Mouse (Mus musculus) CH12.LX (cell line): ENCODE results near the gene Trim56. TPM values are rescaled to one million over a fixed set of nuclear protein-coding genes. Genes with fewer than 3 reads are reported as not detected.

Experiments
- DNase-seq: peaks from one replicate; pipeline ENCODE4 v3.0.0-alpha.2; 2013; ENCODE audit errors: extremely low read depth
- H3K27ac ChIP-seq: 2 replicates; pipeline ENCODE4 v1.5.1; 2012; ENCODE audit warnings: low read depth, mild to moderate bottlenecking, control low read depth, moderate library complexity; ENCODE audit not compliant: insufficient read depth
- H3K27me3 ChIP-seq: replicated peaks from 2 replicates; pipeline ENCODE3; 2012; ENCODE audit warnings: inconsistent platforms
- H3K36me3 ChIP-seq, 2 experiments: replicated peaks in 1 of 2; 2 replicates each; pipeline versions ENCODE3 to v1.6.1; 2012; ENCODE audit warnings: inconsistent platforms in 1 of 2, low read length in 1 of 2, mild to moderate bottlenecking in 1 of 2, mixed read lengths in 1 of 2, moderate library complexity in 1 of 2; ENCODE audit not compliant: control insufficient read depth in 1 of 2, insufficient read depth in 1 of 2
- H3K4me1 ChIP-seq, 2 experiments: 2 replicates each; pipeline ENCODE4 v1.6.1; 2012; ENCODE audit warnings: inconsistent platforms in 1 of 2, moderate library complexity in 1 of 2; ENCODE audit not compliant: insufficient read depth in 2 of 2, control insufficient read depth in 1 of 2
- H3K4me2 ChIP-seq: 2 replicates; pipeline ENCODE4 v1.6.1; 2012; ENCODE audit warnings: low read depth, mild to moderate bottlenecking, control low read depth; ENCODE audit not compliant: poor library complexity, insufficient read depth, severe bottlenecking
- H3K4me3 ChIP-seq, 3 experiments: fragments of 150-350 bp in 1 of 3; sonication (generic) in 1 of 3; replicated peaks in 1 of 3; 2 replicates each; pipeline versions ENCODE3 to v1.5.1; 2011 to 2012; ENCODE audit warnings: low read depth in 2 of 3, low read length in 2 of 3, mild to moderate bottlenecking in 2 of 3, moderate library complexity in 2 of 3, control low read depth in 1 of 3, improper control_type of control experiment in 1 of 3, inconsistent platforms in 1 of 3, mixed read lengths in 1 of 3; ENCODE audit not compliant: poor library complexity in 1 of 3
- H3K79me2 ChIP-seq: replicated peaks from 2 replicates; pipeline ENCODE4 v1.6.1; 2012; ENCODE audit warnings: mild to moderate bottlenecking, moderate library complexity; ENCODE audit not compliant: control insufficient read depth, poor library complexity, insufficient read depth, severe bottlenecking; ENCODE audit errors: extremely low read depth
- H3K9ac ChIP-seq: 2 replicates; pipeline ENCODE4 v1.6.1; 2012; ENCODE audit warnings: low read depth, mild to moderate bottlenecking, control low read depth, moderate library complexity; ENCODE audit not compliant: insufficient read depth
- H3K9me3 ChIP-seq: replicated peaks from 2 replicates; pipeline ENCODE3; 2012; ENCODE audit warnings: low read length, inconsistent platforms, mixed read lengths
- BHLHE40 ChIP-seq: IDR thresholded peaks from 2 replicates; pipeline ENCODE4 v1.6.1; 2011; ENCODE audit warnings: mild to moderate bottlenecking, low read depth, low read length, improper control_type of control experiment
- CHD2 ChIP-seq: IDR thresholded peaks from 2 replicates; pipeline ENCODE4 v1.6.1; 2011; ENCODE audit warnings: low read length, improper control_type of control experiment
- CTCF ChIP-seq, 2 experiments: IDR thresholded peaks in 1 of 2; conservative IDR thresholded peaks in 1 of 2; 2 replicates each; pipeline ENCODE4 v1.5.1; 2011 to 2012; ENCODE audit warnings: low read depth in 2 of 2, low read length in 2 of 2, improper control_type of control experiment in 1 of 2, inconsistent platforms in 1 of 2, mild to moderate bottlenecking in 1 of 2, moderate library complexity in 1 of 2
- E2F4 ChIP-seq: IDR thresholded peaks from 2 replicates; pipeline ENCODE4 v1.6.1; 2011; ENCODE audit warnings: low read depth, low read length, improper control_type of control experiment; ENCODE audit not compliant: insufficient replicate concordance
- ELF1 ChIP-seq: IDR thresholded peaks from 2 replicates; pipeline ENCODE4 v1.6.1; 2014; ENCODE audit warnings: low read depth, mild to moderate bottlenecking, inconsistent platforms, low read length, improper control_type of control experiment
- EP300 ChIP-seq: IDR thresholded peaks from 2 replicates; pipeline ENCODE4 v1.6.1; 2011; ENCODE audit warnings: low read length, improper control_type of control experiment
- ETS1 ChIP-seq: conservative IDR thresholded peaks from 2 replicates; pipeline ENCODE4 v1.6.1; 2012; ENCODE audit warnings: low read depth, mild to moderate bottlenecking, inconsistent platforms, low read length, improper control_type of control experiment, moderate library complexity
- JUN ChIP-seq: IDR thresholded peaks from 2 replicates; pipeline ENCODE4 v1.6.1; 2011; ENCODE audit warnings: low read depth, mild to moderate bottlenecking, low read length, improper control_type of control experiment, moderate library complexity; ENCODE audit not compliant: insufficient read depth
- KAT2A ChIP-seq: IDR thresholded peaks from 2 replicates; pipeline ENCODE4 v1.6.1; 2012; ENCODE audit warnings: low read length, improper control_type of control experiment, inconsistent platforms; ENCODE audit not compliant: insufficient replicate concordance
- MAX ChIP-seq: IDR thresholded peaks from 2 replicates; pipeline ENCODE4 v1.6.1; 2011; ENCODE audit warnings: low read length, improper control_type of control experiment
- MAZ ChIP-seq: IDR thresholded peaks from 2 replicates; pipeline ENCODE4 v1.6.1; 2012; ENCODE audit warnings: low read depth, mild to moderate bottlenecking, inconsistent platforms, low read length, improper control_type of control experiment, moderate library complexity
- MXI1 ChIP-seq: IDR thresholded peaks from 2 replicates; pipeline ENCODE4 v1.6.1; 2011; ENCODE audit warnings: mild to moderate bottlenecking, low read depth, low read length, improper control_type of control experiment
- MYC ChIP-seq: IDR thresholded peaks from 2 replicates; pipeline ENCODE4 v1.6.1; 2011; ENCODE audit warnings: low read depth, mild to moderate bottlenecking, improper control_type of control experiment, low read length
- NELFE ChIP-seq: IDR thresholded peaks from 2 replicates; pipeline ENCODE4 v1.6.1; 2011; ENCODE audit warnings: low read depth, low read length, improper control_type of control experiment
- POLR2AphosphoS2 ChIP-seq: IDR thresholded peaks from 2 replicates; pipeline ENCODE4 v1.6.1; 2011; ENCODE audit warnings: low read depth, low read length, improper control_type of control experiment
- RCOR1 ChIP-seq: conservative IDR thresholded peaks from 2 replicates; pipeline ENCODE4 v1.6.1; 2012; ENCODE audit warnings: low read depth, mild to moderate bottlenecking, inconsistent platforms, low read length, improper control_type of control experiment
- SMC3 ChIP-seq: IDR thresholded peaks from 2 replicates; pipeline ENCODE4 v1.6.1; 2011; ENCODE audit warnings: low read depth, low read length, improper control_type of control experiment
- TCF12 ChIP-seq: IDR thresholded peaks from 2 replicates; pipeline ENCODE4 v1.6.1; 2014; ENCODE audit warnings: low read depth, mild to moderate bottlenecking, inconsistent platforms, low read length, improper control_type of control experiment
- USF1 ChIP-seq: IDR thresholded peaks from 2 replicates; pipeline ENCODE4 v1.6.1; 2014; ENCODE audit warnings: low read depth, mild to moderate bottlenecking, inconsistent platforms, low read length, improper control_type of control experiment
- ZKSCAN1 ChIP-seq: IDR thresholded peaks from 2 replicates; pipeline ENCODE4 v1.6.1; 2012; ENCODE audit warnings: low read depth, inconsistent platforms, low read length, improper control_type of control experiment, borderline replicate concordance
- dilution Hi-C: fragments of 300-500 bp; cut with MboI; formaldehyde crosslinking; loops from 2 replicates; pipeline ENCODE4 v1.14.3; 2020; ENCODE audit warnings: low sequenced_read_pairs; ENCODE audit not compliant: extremely low pct_unique_long_range_greater_than_20kb, extremely low pct_ligation_motif_present
- in situ Hi-C: fragments of 300-500 bp; cut with MboI; formaldehyde crosslinking; loops from 3 replicates; pipeline ENCODE4 v1.14.3; 2019; ENCODE audit warnings: low sequenced_read_pairs, low pct_ligation_motif_present, low pct_unique_long_range_greater_than_20kb, mixed read lengths
- polyA plus RNA-seq: library from polyadenylated mRNA; unstranded; fragments of >175 nt; gene quantifications from 2 replicates; pipeline ENCODE4 v1.2.1, GENCODE M21; 2012; ENCODE audit warnings: low read depth; ENCODE audit not compliant: insufficient read length
- total RNA-seq, 2 experiments: library from RNA; depleted of rRNA; stranded (reverse); fragments of 300-350 nt in 1 of 2; fragments of >200 nt in 1 of 2; gene quantifications; 2 replicates each; pipeline ENCODE4 v1.2.3; 2012 to 2014

Gene Trim56
- total and polyA plus RNA-seq, 3 experiments: 7.6 to 12.9 (median 11.2) TPM

DNA sequence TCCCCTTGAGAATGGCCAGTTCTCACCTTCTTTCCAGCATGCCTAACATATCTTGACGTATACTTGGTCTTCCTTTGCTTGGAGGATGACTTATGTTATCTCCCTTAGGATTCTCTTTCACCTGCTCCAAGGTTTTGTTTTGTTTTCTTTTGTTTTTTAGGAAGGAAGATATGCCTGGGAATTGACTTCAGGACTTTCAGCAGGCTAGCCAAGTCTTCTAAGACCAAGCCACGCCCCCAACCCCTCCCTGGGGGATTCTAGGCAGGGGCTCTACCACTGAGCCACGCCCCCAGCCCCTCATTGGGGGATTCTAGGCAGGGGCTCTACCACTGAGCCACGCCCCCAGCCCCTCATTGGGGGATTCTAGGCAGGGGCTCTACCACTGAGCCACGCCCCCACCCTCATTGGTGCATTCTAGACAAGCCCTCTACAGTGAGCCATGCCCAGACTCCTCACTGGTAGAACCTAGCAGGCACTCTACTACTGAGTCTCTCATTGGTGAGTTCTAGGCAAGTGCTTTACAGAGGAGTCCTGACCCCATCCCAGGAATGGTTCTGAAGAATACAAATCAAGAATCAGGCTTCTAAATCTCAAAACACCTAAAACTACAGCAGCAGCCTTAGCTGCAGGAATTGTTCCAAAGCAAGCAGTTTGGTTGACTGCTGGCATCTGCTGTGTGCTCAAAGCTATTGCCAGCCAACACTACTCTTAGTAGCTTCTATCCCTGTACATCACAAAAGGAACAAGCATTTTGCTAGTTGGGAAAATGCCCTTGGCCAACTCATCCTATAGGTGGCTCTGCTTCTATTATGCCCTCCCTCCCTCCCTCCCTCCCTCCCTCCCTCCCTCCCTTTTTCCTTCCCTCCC, 4.2 kb downstream of the Trim56 start:
- dilution Hi-C loops: no loop called here
- in situ Hi-C loops: loop anchor here (10.0 kb wide), 3 partner anchors 47 to 187 kb away; partner anchors contain the start of gene Vgf
- H3K9me3 ChIP-seq: peaks cover 37% of the 10 kb centered on the region

GRCm38 (mm10) chr5:137110863-137111262, 5.1 kb downstream of the Trim56 start:
- H3K36me3 ChIP-seq: peaks cover 36 to 57% of the 10 kb centered on the region in 2 experiments
- H3K9me3 ChIP-seq: peaks cover 37% of the 10 kb centered on the region
- H3K4me1 ChIP-seq: peaks cover 5 to 19% of the 10 kb centered on the region in 2 experiments

More for the DNA sequence above, 4.2 kb downstream of the Trim56 start:
- TF ChIP-seq BHLHE40 (no peak), POLR2AphosphoS2 (no peak), USF1 (no peak), SMC3 (no peak), ELF1 (no peak), ETS1 (no peak), MYC (no peak), MAZ (no peak), RCOR1 (no peak), CHD2 (no peak), KAT2A (no peak), MAX (no peak), TCF12 (no peak), ZKSCAN1 (no peak), E2F4 (no peak), CTCF (conservative IDR thresholded peaks at IDR 0.05 in 1 of 2, IDR thresholded peaks at IDR 0.05 in 1 of 2; ENCODE audit: low read depth in 2 of 2, low read length in 2 of 2) (no peak), JUN (no peak)
- H3K27ac ChIP-seq: no peak overlapping the region
- no peak for DNase-seq
- H3K4me1 ChIP-seq: peaks cover 5 to 22% of the 10 kb centered on the region in 2 experiments
- no peak overlapping the region for H3K4me2 ChIP-seq
- H3K36me3 ChIP-seq: peaks cover 36 to 54% of the 10 kb centered on the region in 2 experiments
- no peaks in the 10 kb centered on the region for H3K27me3 ChIP-seq
- no peak overlapping the region for H3K4me3 ChIP-seq
- H3K79me2 ChIP-seq: peaks cover 7% of the 10 kb centered on the region
- H3K9ac ChIP-seq: no peak overlapping the region

More at GRCm38 (mm10) chr5:137110863-137111262, 5.1 kb downstream of the Trim56 start:
- no peak overlapping the region for H3K4me3 ChIP-seq
- peaks cover 7% of the 10 kb centered on the region for H3K79me2 ChIP-seq
- TF ChIP-seq BHLHE40 (no peak), USF1 (no peak), MXI1 (no peak), TCF12 (no peak), EP300 (no peak), CTCF (conservative IDR thresholded peaks at IDR 0.05 in 1 of 2, IDR thresholded peaks at IDR 0.05 in 1 of 2; ENCODE audit: low read depth in 2 of 2, low read length in 2 of 2) (no peak), NELFE (no peak)
- dilution Hi-C loops (no loop called here), in situ Hi-C loops (loop anchor here (10.0 kb wide), 3 partner anchors 46 to 186 kb away; partner anchors contain the start of gene Vgf)
- H3K4me2 ChIP-seq: no peak overlapping the region
- H3K9ac ChIP-seq: no peak overlapping the region
- no peaks in the 10 kb centered on the region for H3K27me3 ChIP-seq
- DNase-seq: no peak
- H3K27ac ChIP-seq: no peak overlapping the region
